Mouse (Mus musculus) MEL (cell line): ENCODE data around the gene Mxd4. TPM values are rescaled to one million over a fixed set of nuclear protein-coding genes. Genes with fewer than 3 reads are reported as not detected.

Experiments used
- DNase-seq: peaks from one replicate; pipeline ENCODE4 v3.0.0; 2011; ENCODE audit warnings: low read depth, low spot score
- H3K27ac ChIP-seq: 2 replicates; pipeline ENCODE4 v1.5.1; 2012; ENCODE audit warnings: low read depth, mild to moderate bottlenecking, control low read depth, low read length, moderate library complexity; ENCODE audit not compliant: control insufficient read depth
- H3K27me3 ChIP-seq, 2 experiments: fragments of 150-350 bp in 1 of 2; sonication (generic) in 1 of 2; 2 replicates each; pipeline ENCODE4 v1.6.1; 2012; ENCODE audit warnings: low read length in 2 of 2, mild to moderate bottlenecking in 2 of 2, improper control_type of control experiment in 1 of 2, moderate library complexity in 1 of 2; ENCODE audit not compliant: insufficient read depth in 2 of 2, control insufficient read depth in 1 of 2
- H3K36me3 ChIP-seq, 2 experiments: 2 replicates each; pipeline ENCODE4 v1.6.1; 2012 to 2014; ENCODE audit warnings: low read length in 2 of 2, improper control_type of control experiment in 1 of 2, inconsistent platforms in 1 of 2, mild to moderate bottlenecking in 1 of 2; ENCODE audit not compliant: insufficient read depth in 2 of 2, control insufficient read depth in 1 of 2
- H3K4me1 ChIP-seq, 2 experiments: fragments of 150-350 bp in 1 of 2; sonication (generic) in 1 of 2; 2 replicates each; pipeline ENCODE4 v1.6.1; 2012; ENCODE audit warnings: low read length in 2 of 2, improper control_type of control experiment in 1 of 2, mild to moderate bottlenecking in 1 of 2; ENCODE audit not compliant: insufficient read depth in 2 of 2, control insufficient read depth in 1 of 2
- H3K4me3 ChIP-seq, 2 experiments: fragments of 150-350 bp in 1 of 2; sonication (generic) in 1 of 2; 2 replicates each; pipeline ENCODE4 v1.5.1; 2012; ENCODE audit warnings: low read depth in 2 of 2, low read length in 2 of 2, mild to moderate bottlenecking in 2 of 2, moderate library complexity in 2 of 2, control low read depth in 1 of 2, improper control_type of control experiment in 1 of 2; ENCODE audit not compliant: control insufficient read depth in 1 of 2, insufficient read depth in 1 of 2
- H3K79me2 ChIP-seq: 2 replicates; pipeline ENCODE4 v1.6.1; 2012; ENCODE audit warnings: mild to moderate bottlenecking, low read length, moderate library complexity; ENCODE audit not compliant: control insufficient read depth, poor library complexity, insufficient read depth
- H3K9ac ChIP-seq: 2 replicates; pipeline ENCODE4 v1.6.1; 2012; ENCODE audit warnings: low read depth, mild to moderate bottlenecking, control low read depth, low read length, moderate library complexity; ENCODE audit not compliant: control insufficient read depth, poor library complexity, severe bottlenecking
- H3K9me3 ChIP-seq: fragments of 150-350 bp; sonication (generic); replicated peaks from 2 replicates; pipeline ENCODE4 v1.6.1; 2012; ENCODE audit warnings: mild to moderate bottlenecking, low read length, improper control_type of control experiment, moderate library complexity; ENCODE audit not compliant: insufficient read depth
- CTCF ChIP-seq, 3 experiments: IDR thresholded peaks in 2 of 3; conservative IDR thresholded peaks in 1 of 3; 2 replicates each; pipeline ENCODE4 v1.5.1; 2011 to 2012; ENCODE audit warnings: low read length in 3 of 3, low read depth in 2 of 3, mild to moderate bottlenecking in 2 of 3, improper control_type of control experiment in 1 of 3, inconsistent platforms in 1 of 3, mixed read lengths in 1 of 3, moderate library complexity in 1 of 3; ENCODE audit not compliant: control insufficient read depth in 1 of 3, insufficient read depth in 1 of 3, poor library complexity in 1 of 3, severe bottlenecking in 1 of 3
- ELF1 ChIP-seq: IDR thresholded peaks from 2 replicates; pipeline ENCODE4 v1.6.1; 2014; ENCODE audit warnings: low read depth, mild to moderate bottlenecking, inconsistent platforms, low read length, improper control_type of control experiment, moderate library complexity
- EP300 ChIP-seq, 2 experiments: IDR thresholded peaks; 2 replicates each; pipeline ENCODE4 v1.6.1; 2011; ENCODE audit warnings: improper control_type of control experiment in 2 of 2, low read length in 2 of 2, low read depth in 1 of 2, mild to moderate bottlenecking in 1 of 2
- ETS1 ChIP-seq: IDR thresholded peaks from 2 replicates; pipeline ENCODE4 v1.6.1; 2012; ENCODE audit warnings: low read depth, mild to moderate bottlenecking, inconsistent platforms, low read length, improper control_type of control experiment, moderate library complexity
- GABPA ChIP-seq: IDR thresholded peaks from 2 replicates; pipeline ENCODE4 v1.6.1; 2012; ENCODE audit warnings: low read depth, mild to moderate bottlenecking, inconsistent platforms, low read length, improper control_type of control experiment, moderate library complexity
- GATA1 ChIP-seq: IDR thresholded peaks from 2 replicates; pipeline ENCODE4 v1.6.1; 2011; ENCODE audit warnings: low read depth, low read length, improper control_type of control experiment
- HCFC1 ChIP-seq: IDR thresholded peaks from 2 replicates; pipeline ENCODE4 v1.6.1; 2012; ENCODE audit warnings: low read depth, mild to moderate bottlenecking, inconsistent platforms, low read length, improper control_type of control experiment, moderate library complexity
- KAT2A ChIP-seq: conservative IDR thresholded peaks from 2 replicates; pipeline ENCODE4 v1.6.1; 2012; ENCODE audit warnings: low read depth, low read length, improper control_type of control experiment, inconsistent platforms
- MAFK ChIP-seq: IDR thresholded peaks from 2 replicates; pipeline ENCODE4 v1.6.1; 2011; ENCODE audit warnings: low read depth, mild to moderate bottlenecking, low read length, improper control_type of control experiment, borderline replicate concordance
- MAZ ChIP-seq: IDR thresholded peaks from 2 replicates; pipeline ENCODE4 v1.6.1; 2012; ENCODE audit warnings: low read depth, mild to moderate bottlenecking, inconsistent platforms, low read length, improper control_type of control experiment
- MXI1 ChIP-seq: IDR thresholded peaks from 2 replicates; pipeline ENCODE4 v1.6.1; 2011; ENCODE audit warnings: mild to moderate bottlenecking, low read depth, low read length, improper control_type of control experiment
- MYB ChIP-seq: IDR thresholded peaks from 2 replicates; pipeline ENCODE4 v1.6.1; 2011; ENCODE audit warnings: mild to moderate bottlenecking, low read depth, low read length, improper control_type of control experiment
- MYC ChIP-seq: IDR thresholded peaks from 2 replicates; pipeline ENCODE4 v1.6.1; 2011; ENCODE audit warnings: low read depth, mild to moderate bottlenecking, low read length, improper control_type of control experiment, moderate library complexity
- NRF1 ChIP-seq: IDR thresholded peaks from 2 replicates; pipeline ENCODE4 v1.6.1; 2014; ENCODE audit warnings: low read depth, mild to moderate bottlenecking, inconsistent platforms, low read length, improper control_type of control experiment, moderate library complexity; ENCODE audit not compliant: poor library complexity, insufficient read depth, severe bottlenecking
- RCOR1 ChIP-seq: IDR thresholded peaks from 2 replicates; pipeline ENCODE4 v1.6.1; 2012; ENCODE audit warnings: low read depth, mild to moderate bottlenecking, inconsistent platforms, low read length, improper control_type of control experiment
- SIN3A ChIP-seq: IDR thresholded peaks from 2 replicates; pipeline ENCODE4 v1.6.1; 2012; ENCODE audit warnings: low read length, improper control_type of control experiment, inconsistent platforms
- TBP ChIP-seq: IDR thresholded peaks from 2 replicates; pipeline ENCODE4 v1.8.0; 2011; ENCODE audit warnings: low read depth, low read length, improper control_type of control experiment
- USF2 ChIP-seq, 2 experiments: IDR thresholded peaks; 2 replicates each; pipeline ENCODE4 v1.6.1; 2011 to 2012; ENCODE audit warnings: improper control_type of control experiment in 2 of 2, low read length in 2 of 2, borderline replicate concordance in 1 of 2, inconsistent platforms in 1 of 2, low read depth in 1 of 2, mild to moderate bottlenecking in 1 of 2; ENCODE audit not compliant: insufficient read depth in 1 of 2
- ZC3H11A ChIP-seq: IDR thresholded peaks from 2 replicates; pipeline ENCODE4 v1.6.1; 2012; ENCODE audit warnings: low read depth, mild to moderate bottlenecking, inconsistent platforms, low read length, improper control_type of control experiment
- ZNF384 ChIP-seq: IDR thresholded peaks from 2 replicates; pipeline ENCODE4 v1.6.1; 2012; ENCODE audit warnings: low read depth, mild to moderate bottlenecking, inconsistent platforms, low read length, improper control_type of control experiment
- polyA plus RNA-seq, 2 experiments: library from polyadenylated mRNA; stranded (reverse) in 1 of 2; unstranded in 1 of 2; fragments of >175 nt in 1 of 2; fragments of >200 nt in 1 of 2; gene quantifications; 2 replicates each; pipeline versions ENCODE4 v1.2.1 to v1.2.4; 2012; ENCODE audit warnings: low replicate concordance in 2 of 2, low read depth in 1 of 2; ENCODE audit not compliant: insufficient read length in 2 of 2, insufficient read depth in 1 of 2, missing spikeins in 1 of 2
- total RNA-seq: library from RNA; depleted of rRNA; stranded (reverse); fragments of 300-350 nt; gene quantifications from 2 replicates; pipeline ENCODE4 v1.2.3, GENCODE M21; 2012

Gene Mxd4
- total and polyA plus RNA-seq, 3 experiments: 9.7 to 13.3 TPM; not detected in 1

DNA sequence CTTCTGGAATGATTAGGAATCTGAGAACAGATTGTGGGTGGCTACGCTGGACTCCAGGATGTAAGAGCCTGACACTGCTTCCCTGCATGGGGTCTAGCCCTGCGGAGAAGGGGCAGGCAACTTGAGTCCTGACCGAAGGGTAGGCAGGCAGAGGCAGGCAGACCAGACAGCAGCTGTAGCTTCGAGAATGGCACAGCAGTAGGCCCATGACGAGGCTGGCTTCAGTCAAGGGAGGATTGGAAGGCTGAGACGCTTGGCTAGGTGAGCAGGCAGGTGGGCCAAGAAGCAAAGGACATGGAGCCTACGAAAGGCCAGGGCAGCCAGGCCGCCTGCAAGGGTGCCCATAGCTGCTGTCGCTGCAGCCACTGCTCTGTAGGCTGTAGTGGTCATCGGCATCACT, 10.8 kb downstream of the Mxd4 start:
- Histone ChIP-seq H3K9me3 (no peaks in the 10 kb centered on the region), H3K27ac (no peak overlapping the region), H3K79me2 (no peaks in the 10 kb centered on the region)
- DNase-seq: no peak
- TF ChIP-seq SIN3A: no peak
- TF ChIP-seq ETS1: no peak
- TF ChIP-seq, all 39 proteins: peak for 0
- no peaks in the 10 kb centered on the region; a peak in 1 of 4 replicates for H3K36me3 ChIP-seq
- H3K4me1 ChIP-seq: 0 out of 4 replicates have a peak, but pooled peaks cover 0 to 2% of the 10 kb centered on the region in 2 experiments
- no peaks in the 10 kb centered on the region for H3K27me3 ChIP-seq
- no peak overlapping the region for H3K9ac ChIP-seq
- H3K4me3 ChIP-seq: no peak overlapping the region

GRCm38 (mm10) chr5:34175403-34175694, 12.2 kb downstream of the Mxd4 start:
- H3K4me3 ChIP-seq: no peak overlapping the region
- DNase-seq: no peak
- TF ChIP-seq GATA1 (no peak), ZC3H11A (no peak), USF2 (IDR thresholded peaks at IDR 0.05; ENCODE audit: borderline replicate concordance in 1 of 2, insufficient read depth in 1 of 2, low read depth in 1 of 2, low read length in 2 of 2) (no peak), NRF1 (no peak), TBP (no peak), MYB (no peak)
- TF ChIP-seq, all 39 proteins: peak for 0
- Histone ChIP-seq H3K27ac (no peak overlapping the region), H3K9ac (no peak overlapping the region), H3K27me3 (no peaks in the 10 kb centered on the region), H3K79me2 (no peaks in the 10 kb centered on the region), H3K36me3 (no peaks in the 10 kb centered on the region; a peak in 1 of 4 replicates), H3K9me3 (no peaks in the 10 kb centered on the region), H3K4me1 (no peaks in the 10 kb centered on the region)

- TF ChIP-seq GATA1 (no peak), EP300 (IDR thresholded peaks at IDR 0.05; ENCODE audit: low read depth in 1 of 2, low read length in 2 of 2) (no peak), HCFC1 (no peak), KAT2A (no peak), MYC (no peak), CTCF (IDR thresholded peaks at IDR 0.05 in 2 of 3, conservative IDR thresholded peaks at IDR 0.05 in 1 of 3; ENCODE audit: control insufficient read depth in 1 of 3, insufficient read depth in 1 of 3, low read depth in 2 of 3, low read length in 3 of 3, poor library complexity in 1 of 3, severe bottlenecking in 1 of 3) (no peak), GABPA (no peak), MXI1 (no peak), RCOR1 (no peak), MAFK (no peak), ZNF384 (no peak), ELF1 (no peak), MYB (no peak), MAZ (no peak)
- Histone ChIP-seq H3K27ac (no peak overlapping the region), H3K9me3 (no peaks in the 10 kb centered on the region), H3K4me3 (no peak overlapping the region), H3K79me2 (no peaks in the 10 kb centered on the region), H3K27me3 (no peaks in the 10 kb centered on the region), H3K9ac (no peak overlapping the region), H3K4me1 (no peaks in the 10 kb centered on the region; a peak in 1 of 4 replicates), H3K36me3 (peaks cover 0 to 3% of the 10 kb centered on the region in 2 experiments; a peak in 2 of 4 replicates)
- DNase-seq: no peak
These were observed 12.7 kb downstream of the Mxd4 start for GRCm38 (mm10) chr5:34174550-34175402.
